Mouse (Mus musculus): Measurements from ENCODE around the gene Gm10413. TPM values are rescaled to one million over a fixed set of nuclear protein-coding genes. Genes with fewer than 3 reads are reported as not detected.

Gm10413 gene
- polyA plus RNA-seq (2017; shearing (Covaris generic)), result not detected

GRCm38 (mm10) chr14:3394793-3395192 is at the start of gene Gm10413:
TSS of gene Gm10413 (plus strand) at chr14:3395093.

GRCm38 (mm10) chr14:3412314-3412713 is 17.4 kb downstream of the Gm10413 start, which contains the start of gene Gm10409:
TSS of gene Gm10409 (plus strand) at chr14:3412614.

GRCm38 (mm10) chr14:3427803-3428202 is 32.9 kb downstream of the Gm10413 start, which contains the start of gene Gm3005:
TSS of gene Gm3005 (plus strand) at chr14:3428103.

GRCm38 (mm10) chr14:3449079-3449478 is 54.2 kb downstream of the Gm10413 start, which contains the start of gene Gm10408:
TSS of gene Gm10408 (plus strand) at chr14:3449379.

Other genes with a start within 250 kb of the Gm10413 start
- gene Gm5795, start 206.8 kb upstream of the Gm10413 start, polyA plus RNA-seq (2017; shearing (Covaris generic)), result not detected
- not detected for gene D830030K20Rik, start 186.6 kb upstream of the Gm10413 start, polyA plus RNA-seq (2017; shearing (Covaris generic))
- not detected for gene Gm2956, start 62.5 kb upstream of the Gm10413 start, polyA plus RNA-seq (2017; shearing (Covaris generic))
- not detected for gene Gm10409, start 17.5 kb downstream of the Gm10413 start, polyA plus RNA-seq (2017; shearing (Covaris generic))
- gene Gm3005, start 33.0 kb downstream of the Gm10413 start, polyA plus RNA-seq (2017; shearing (Covaris generic)), result not detected
- not detected for gene Gm10408, start 54.3 kb downstream of the Gm10413 start, polyA plus RNA-seq (2017; shearing (Covaris generic))
- not detected for gene Gm3012, start 239.4 kb downstream of the Gm10413 start, polyA plus RNA-seq (2017; shearing (Covaris generic))

Measured in effector memory CD4-positive, alpha-beta T cell, adult 7 months (primary cell).